Mouse (Mus musculus) heart, postnatal 0 days (tissue): Measurements from ENCODE around the gene Fgfr3.

Source experiments
- CTCF ChIP-seq: IDR thresholded peaks from 2 replicates; pipeline ENCODE4 v1.5.1; 2016; ENCODE audit warnings: antibody characterized with exemption, control low read depth, low read depth
- EP300 ChIP-seq: IDR thresholded peaks from 2 replicates; pipeline ENCODE4 v1.6.1; 2016; ENCODE audit warnings: antibody characterized with exemption, low read depth

DNA sequence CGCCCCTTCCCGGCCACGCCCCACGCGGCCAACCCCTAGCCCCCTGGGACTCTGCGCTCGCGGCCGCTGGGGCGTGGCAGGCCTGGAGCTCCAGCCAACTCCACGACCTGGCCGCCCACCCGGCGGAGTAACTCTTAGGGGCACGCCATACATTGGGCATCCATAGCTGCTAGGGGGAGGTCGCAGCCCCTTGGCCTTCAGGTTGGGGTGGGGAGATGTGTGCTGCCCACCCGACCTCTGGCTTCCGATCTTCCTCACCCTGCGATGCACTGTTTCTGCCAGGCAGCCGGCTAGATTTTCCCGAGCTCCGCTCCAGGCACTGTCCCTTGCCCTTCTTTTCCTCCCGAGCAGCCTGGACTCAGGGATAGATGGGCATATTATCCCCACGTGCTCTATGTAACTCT, 25.8 kb upstream of the Fgfr3 start:
- TF ChIP-seq EP300 (no peak), CTCF (no peak)
